Mouse (Mus musculus): ENCODE measurements around the gene Crybb2. TPM values are rescaled to one million over a fixed set of nuclear protein-coding genes. Genes with fewer than 3 reads are reported as not detected.
A peak's percentile ranks its signal among the peaks of the same experiment; 100 is the strongest.

Crybb2 gene
- polyA plus RNA-seq, 1 experiment: 0.20 TPM

GRCm38 (mm10) chr5:113079783-113080182 lies 9.9 kb upstream of the Crybb2 start:
- no peaks in the 10 kb centered on the region for H3K36me3 ChIP-seq (ENCODE audit: control insufficient read depth, insufficient read depth, low read length)
- 33% methylated on average over 21 of the region's 21 CpGs for WGBS
- no peak overlapping the region for H3K27ac ChIP-seq (ENCODE audit: control insufficient read depth, insufficient read depth, low read length)
- no peaks in the 10 kb centered on the region for H3K27me3 ChIP-seq (ENCODE audit: control insufficient read depth, insufficient read depth, low read length)
- H3K4me3 ChIP-seq (ENCODE audit: control insufficient read depth, insufficient read depth, low read length): no peak overlapping the region
- TF ChIP-seq POLR2A (IDR thresholded peaks at IDR 0.05; ENCODE audit: control insufficient read depth, extremely low read depth, insufficient read depth, low read length, poor library complexity) (no peak), CTCF (IDR thresholded peaks at IDR 0.05; ENCODE audit: borderline replicate concordance, control insufficient read depth, extremely low read depth, insufficient read depth, low read length, poor library complexity) (no peak)
- DNase-seq: peak; percentile 27
- H3K4me1 ChIP-seq (replicated peaks; ENCODE audit: control insufficient read depth, insufficient read depth, low read length): no peaks in the 10 kb centered on the region

GRCm38 (mm10) chr5:113078686-113079085 lies 8.8 kb upstream of the Crybb2 start:
- H3K4me1 ChIP-seq (replicated peaks; ENCODE audit: control insufficient read depth, insufficient read depth, low read length): no peaks in the 10 kb centered on the region
- DNase-seq: no peak
- TF ChIP-seq CTCF (IDR thresholded peaks at IDR 0.05; ENCODE audit: borderline replicate concordance, control insufficient read depth, extremely low read depth, insufficient read depth, low read length, poor library complexity) (no peak), POLR2A (IDR thresholded peaks at IDR 0.05; ENCODE audit: control insufficient read depth, extremely low read depth, insufficient read depth, low read length, poor library complexity) (no peak)
- no peak overlapping the region for H3K27ac ChIP-seq (ENCODE audit: control insufficient read depth, insufficient read depth, low read length)
- WGBS: 66% methylated on average over 5 of the region's 5 CpGs
- H3K27me3 ChIP-seq (ENCODE audit: control insufficient read depth, insufficient read depth, low read length): no peaks in the 10 kb centered on the region
- H3K36me3 ChIP-seq (ENCODE audit: control insufficient read depth, insufficient read depth, low read length): no peaks in the 10 kb centered on the region
- H3K4me3 ChIP-seq (ENCODE audit: control insufficient read depth, insufficient read depth, low read length): no peak overlapping the region

GRCm38 (mm10) chr5:113054308-113054707 lies 15.6 kb downstream of the Crybb2 start:
- WGBS: 12% methylated on average over 16 of the region's 16 CpGs
- no peak overlapping the region for H3K4me3 ChIP-seq (ENCODE audit: control insufficient read depth, insufficient read depth, low read length)

GRCm38 (mm10) chr5:113050581-113051185 lies 19.2 kb downstream of the Crybb2 start:
- no peaks in the 10 kb centered on the region for H3K4me1 ChIP-seq (replicated peaks; ENCODE audit: control insufficient read depth, insufficient read depth, low read length)
- DNase-seq: no peak
- TF ChIP-seq POLR2A (IDR thresholded peaks at IDR 0.05; ENCODE audit: control insufficient read depth, extremely low read depth, insufficient read depth, low read length, poor library complexity) (no peak), CTCF (IDR thresholded peaks at IDR 0.05; ENCODE audit: borderline replicate concordance, control insufficient read depth, extremely low read depth, insufficient read depth, low read length, poor library complexity) (no peak)
- no peak overlapping the region for H3K27ac ChIP-seq (ENCODE audit: control insufficient read depth, insufficient read depth, low read length)
- H3K27me3 ChIP-seq (ENCODE audit: control insufficient read depth, insufficient read depth, low read length): no peaks in the 10 kb centered on the region
- H3K36me3 ChIP-seq (ENCODE audit: control insufficient read depth, insufficient read depth, low read length): no peaks in the 10 kb centered on the region
- no peak overlapping the region for H3K4me3 ChIP-seq (ENCODE audit: control insufficient read depth, insufficient read depth, low read length)
- WGBS: 81% methylated on average over 7 of the region's 7 CpGs

More at GRCm38 (mm10) chr5:113054308-113054707, 15.6 kb downstream of the Crybb2 start:
- H3K4me1 ChIP-seq (replicated peaks; ENCODE audit: control insufficient read depth, insufficient read depth, low read length): no peaks in the 10 kb centered on the region
- no peaks in the 10 kb centered on the region for H3K36me3 ChIP-seq (ENCODE audit: control insufficient read depth, insufficient read depth, low read length)
- H3K27ac ChIP-seq (ENCODE audit: control insufficient read depth, insufficient read depth, low read length): no peak overlapping the region
- TF ChIP-seq CTCF (IDR thresholded peaks at IDR 0.05; ENCODE audit: borderline replicate concordance, control insufficient read depth, extremely low read depth, insufficient read depth, low read length, poor library complexity) (peak; percentile 90), POLR2A (IDR thresholded peaks at IDR 0.05; ENCODE audit: control insufficient read depth, extremely low read depth, insufficient read depth, low read length, poor library complexity) (no peak)
- H3K27me3 ChIP-seq (ENCODE audit: control insufficient read depth, insufficient read depth, low read length): no peaks in the 10 kb centered on the region
- peak; percentile 80 for DNase-seq

- H3K27me3 ChIP-seq (ENCODE audit: control insufficient read depth, insufficient read depth, low read length): no peaks in the 10 kb centered on the region
- H3K4me1 ChIP-seq (replicated peaks; ENCODE audit: control insufficient read depth, insufficient read depth, low read length): no peaks in the 10 kb centered on the region
- H3K4me3 ChIP-seq (ENCODE audit: control insufficient read depth, insufficient read depth, low read length): no peak overlapping the region
- DNase-seq: no peak
- no peak overlapping the region for H3K27ac ChIP-seq (ENCODE audit: control insufficient read depth, insufficient read depth, low read length)
- TF ChIP-seq POLR2A (IDR thresholded peaks at IDR 0.05; ENCODE audit: control insufficient read depth, extremely low read depth, insufficient read depth, low read length, poor library complexity): no peak
- no peak for TF ChIP-seq CTCF (IDR thresholded peaks at IDR 0.05; ENCODE audit: borderline replicate concordance, control insufficient read depth, extremely low read depth, insufficient read depth, low read length, poor library complexity)
- no peaks in the 10 kb centered on the region for H3K36me3 ChIP-seq (ENCODE audit: control insufficient read depth, insufficient read depth, low read length)
Measured at GRCm38 (mm10) chr5:113049876-113050275, 20.0 kb downstream of the Crybb2 start.

- Histone ChIP-seq H3K36me3 (ENCODE audit: control insufficient read depth, insufficient read depth, low read length) (no peaks in the 10 kb centered on the region), H3K27me3 (ENCODE audit: control insufficient read depth, insufficient read depth, low read length) (no peaks in the 10 kb centered on the region), H3K4me3 (ENCODE audit: control insufficient read depth, insufficient read depth, low read length) (no peak overlapping the region), H3K27ac (ENCODE audit: control insufficient read depth, insufficient read depth, low read length) (no peak overlapping the region), H3K4me1 (replicated peaks; ENCODE audit: control insufficient read depth, insufficient read depth, low read length) (no peaks in the 10 kb centered on the region)
- no peak for DNase-seq
- TF ChIP-seq POLR2A (IDR thresholded peaks at IDR 0.05; ENCODE audit: control insufficient read depth, extremely low read depth, insufficient read depth, low read length, poor library complexity): no peak
- no peak for TF ChIP-seq CTCF (IDR thresholded peaks at IDR 0.05; ENCODE audit: borderline replicate concordance, control insufficient read depth, extremely low read depth, insufficient read depth, low read length, poor library complexity)
- WGBS: 90% methylated on average over 10 of the region's 10 CpGs
Measured at GRCm38 (mm10) chr5:113045511-113046273, 24.2 kb downstream of the Crybb2 start.
